Mouse (Mus musculus) regulatory T cell (primary cell): ENCODE measurements at regions not wholly inside any gene's neighbourhood (a gene's known extent, or its start where the extent isn't known, plus 50 kb on each side); places are given as distances from the start of the nearest gene placed in this dataset.

Experiments
- in situ Hi-C: fragments of 300-600 bp; cut with MboI, MseI; formaldehyde crosslinking; loops from one replicate; pipeline ENCODE4 v1.15.1; 2025; ENCODE audit warnings: high pct_unique_total_duplicates

GRCm38 (mm10) chr9:52244081-52244480 is 75.7 kb upstream of the Zc3h12c start:
- in situ Hi-C loops: no loop called here

- in situ Hi-C loops: no loop called here
These were observed 74.7 kb upstream of the Zc3h12c start for GRCm38 (mm10) chr9:52243032-52243431.

GRCm38 (mm10) chr9:52241577-52241976 is 73.2 kb upstream of the Zc3h12c start:
- in situ Hi-C loops: no loop called here

- in situ Hi-C loops: no loop called here
These were observed 72.4 kb upstream of the Zc3h12c start for GRCm38 (mm10) chr9:52240585-52241320.

GRCm38 (mm10) chr9:52234775-52235174 is 66.4 kb upstream of the Zc3h12c start:
- in situ Hi-C loops: no loop called here

GRCm38 (mm10) chr9:52229589-52229988 is 61.2 kb upstream of the Zc3h12c start:
- in situ Hi-C loops: no loop called here

GRCm38 (mm10) chr9:52225646-52226045 is 57.3 kb upstream of the Zc3h12c start:
- in situ Hi-C loops: no loop called here

GRCm38 (mm10) chr9:52223509-52224113 is 55.2 kb upstream of the Zc3h12c start:
- in situ Hi-C loops: no loop called here
